22 mouse cellular contexts compared by ENCODE assay signal in the genomic region with DNA sequence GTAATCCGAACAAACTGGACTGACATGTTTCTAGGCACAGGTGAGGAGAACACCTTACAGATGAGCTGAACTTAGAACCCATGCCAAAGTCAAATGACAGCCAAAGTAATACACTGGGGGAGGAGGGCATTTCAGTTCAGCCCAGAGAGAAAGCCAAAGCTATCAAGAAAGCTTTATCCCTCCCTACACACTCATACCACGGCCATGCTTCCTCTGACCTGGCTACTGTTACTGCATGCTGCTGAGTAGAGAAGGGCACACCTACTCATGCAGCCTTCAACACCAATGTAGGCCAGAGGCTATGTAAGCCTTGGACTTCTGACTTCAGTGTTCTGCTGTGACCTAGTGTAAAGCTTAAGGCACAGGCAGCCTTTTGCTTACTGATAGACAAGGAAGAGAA.
DNase-seq lines count a peak whose midpoint lies in the region; ATAC-seq and TF ChIP-seq lines count a peak whose summit lies in the region.
"Had no signal": no experiment of that assay in that cellular context is flagged by ENCODE, and none has a peak within 500 bp of the region (broad histone marks: within the 10 kb centered on the region; RNA-seq: fewer than 3 reads in every experiment).

No protein-coding gene starts in this region.

- ATAC-seq in embryonic facial prominence, embryonic 13.5 days (ENCODE audit: insufficient number of reproducible peaks, insufficient read depth, low FRiP score, low TSS enrichment, low read depth): no peak
- ATAC-seq in kidney, embryonic 16.5 days (ENCODE audit: low FRiP score, low TSS enrichment): no peak

- H3K4me1 ChIP-seq in embryonic facial prominence, embryonic 13.5 days: peaks cover 13% of the 10 kb centered on the region
- H3K4me1 ChIP-seq in embryonic facial prominence, embryonic 10.5 days: peaks cover 14% of the 10 kb centered on the region
- H3K4me1 ChIP-seq in kidney, adult 2 months (ENCODE audit: control insufficient read depth, insufficient read depth, low read length): peaks cover 10% of the 10 kb centered on the region
- H3K4me1 ChIP-seq in kidney, embryonic 16.5 days (ENCODE audit: insufficient read depth, low read length): peaks cover 13% of the 10 kb centered on the region
- H3K4me1 ChIP-seq: forebrain, embryonic 12.5 days had no signal

- no peaks in the 10 kb centered on the region for H3K27me3 ChIP-seq in embryonic facial prominence, embryonic 13.5 days
- H3K27me3 ChIP-seq in embryonic facial prominence, embryonic 10.5 days (replicated peaks; ENCODE audit: low read depth, poor library complexity, severe bottlenecking): no peaks in the 10 kb centered on the region
- no peaks in the 10 kb centered on the region for H3K27me3 ChIP-seq in kidney, adult 2 months (replicated peaks; ENCODE audit: control insufficient read depth, insufficient read depth, low read length)
- H3K27me3 ChIP-seq in kidney, embryonic 16.5 days (ENCODE audit: insufficient read depth, low read length): no peaks in the 10 kb centered on the region
- H3K27me3 ChIP-seq: embryonic facial prominence, embryonic 15.5 days; forebrain, embryonic 12.5 days; limb, embryonic 15.5 days had no signal

- H3K9me3 ChIP-seq in embryonic facial prominence, embryonic 13.5 days: no peaks in the 10 kb centered on the region
- H3K9me3 ChIP-seq in embryonic facial prominence, embryonic 10.5 days: no peaks in the 10 kb centered on the region
- H3K9me3 ChIP-seq in kidney, embryonic 16.5 days (ENCODE audit: low read length): no peaks in the 10 kb centered on the region
- H3K9me3 ChIP-seq: embryonic facial prominence, embryonic 15.5 days; forebrain, embryonic 12.5 days; limb, embryonic 15.5 days had no signal

- 84% methylated on average over 2 of the region's 2 CpGs for WGBS in embryonic facial prominence, embryonic 13.5 days
- 91% methylated on average over 2 of the region's 2 CpGs for WGBS in embryonic facial prominence, embryonic 10.5 days
- WGBS in kidney, adult 2 months: 64% methylated on average over 2 of the region's 2 CpGs
- 84% methylated on average over 2 of the region's 2 CpGs for WGBS in kidney, embryonic 16.5 days

- H3K9ac ChIP-seq in embryonic facial prominence, embryonic 13.5 days: no peak overlapping the region
- no peak overlapping the region for H3K9ac ChIP-seq in kidney, embryonic 16.5 days (replicated peaks; ENCODE audit: low read length)
- H3K9ac ChIP-seq: embryonic facial prominence, embryonic 15.5 days; forebrain, embryonic 12.5 days; hindbrain, embryonic 14.5 days; limb, embryonic 15.5 days had no signal

- no peak for TF ChIP-seq POLR2A in kidney, adult 2 months (IDR thresholded peaks at IDR 0.05; ENCODE audit: low read depth, low read length)

- H3K27ac ChIP-seq in embryonic facial prominence, embryonic 13.5 days: peak overlapping the region; percentile 60; the same call in 1 of the 2 replicates
- no peak overlapping the region for H3K27ac ChIP-seq in embryonic facial prominence, embryonic 10.5 days (replicated peaks)
- peak overlapping the region; percentile 42 for H3K27ac ChIP-seq in kidney, adult 2 months (ENCODE audit: insufficient read depth, low read depth, low read length)
- H3K27ac ChIP-seq in kidney, embryonic 16.5 days (ENCODE audit: low read length): no peak overlapping the region
- H3K27ac ChIP-seq in layer of hippocampus, adult 2 months: no peak overlapping the region
- H3K27ac ChIP-seq: embryonic facial prominence, embryonic 15.5 days; forebrain, embryonic 12.5 days; hindbrain, embryonic 14.5 days; limb, embryonic 15.5 days had no signal

- no peak overlapping the region for H3K4me2 ChIP-seq in embryonic facial prominence, embryonic 13.5 days
- H3K4me2 ChIP-seq in kidney, embryonic 16.5 days (replicated peaks; ENCODE audit: low read depth, low read length): no peak overlapping the region
- H3K4me2 ChIP-seq: embryonic facial prominence, embryonic 15.5 days; forebrain, embryonic 12.5 days; hindbrain, embryonic 14.5 days; limb, embryonic 15.5 days; midbrain, embryonic 11.5 days had no signal

- no peak overlapping the region for H3K4me3 ChIP-seq in embryonic facial prominence, embryonic 13.5 days
- no peak overlapping the region for H3K4me3 ChIP-seq in embryonic facial prominence, embryonic 10.5 days
- no peak overlapping the region for H3K4me3 ChIP-seq in kidney, adult 2 months (ENCODE audit: insufficient read depth, low read depth, low read length)
- no peak overlapping the region for H3K4me3 ChIP-seq in kidney, embryonic 16.5 days (ENCODE audit: low read length)
- no peak overlapping the region for H3K4me3 ChIP-seq in layer of hippocampus, adult 2 months
- H3K4me3 ChIP-seq: embryonic facial prominence, embryonic 15.5 days; forebrain, embryonic 12.5 days; limb, embryonic 15.5 days had no signal

- no peaks in the 10 kb centered on the region for H3K36me3 ChIP-seq in embryonic facial prominence, embryonic 13.5 days
- no peaks in the 10 kb centered on the region for H3K36me3 ChIP-seq in embryonic facial prominence, embryonic 10.5 days (replicated peaks)
- H3K36me3 ChIP-seq in kidney, adult 2 months (ENCODE audit: control insufficient read depth, insufficient read depth, low read length): 0 out of 2 replicates have a peak, but pooled peaks cover 2% of the 10 kb centered on the region
- H3K36me3 ChIP-seq in kidney, embryonic 16.5 days (ENCODE audit: insufficient read depth, low read length): no peaks in the 10 kb centered on the region
- H3K36me3 ChIP-seq: embryonic facial prominence, embryonic 15.5 days; forebrain, embryonic 12.5 days; limb, embryonic 15.5 days had no signal

- TF ChIP-seq CTCF in kidney, adult 2 months (conservative IDR thresholded peaks at IDR 0.05; ENCODE audit: insufficient read depth, insufficient read length, low read depth, low read length): no peak
- TF ChIP-seq CTCF in layer of hippocampus, adult 2 months (conservative IDR thresholded peaks at IDR 0.05): no peak

- no peak for DNase-seq in embryonic facial prominence, embryonic 10.5 days (ENCODE audit: low spot score)
- no peak for DNase-seq in kidney, adult 2 months
- DNase-seq in 3T3-L1 (ENCODE audit: low read depth, low spot score): peak; percentile 25
- DNase-seq in gonadal fat pad, adult 2 months (ENCODE audit: low read depth): peak; percentile 99
- DNase-seq in layer of hippocampus, adult 2 months (ENCODE audit: low spot score in 2 of 2): no peak
- no peak for DNase-seq in right cerebral cortex, adult 18-20 months
- DNase-seq: adrenal gland, postnatal 10 days; cerebellum, adult 11-12 months; cerebellum, postnatal 36 days; gastrocnemius, postnatal 14 days; kidney, adult 11 months; kidney, postnatal 14 days; layer of hippocampus, adult 9-11 months; lung, postnatal 4 days; thymus, postnatal 36 days had no signal

Comparison
In these comparisons a context has a peak if more than half of its experiments do, and no peak if none do; other contexts are left out.
1. H3K27ac ChIP-seq: peak in embryonic facial prominence, embryonic 13.5 days (single experiment) and kidney, adult 2 months (single experiment); none in embryonic facial prominence, embryonic 10.5 days (single experiment), kidney, embryonic 16.5 days (single experiment) and layer of hippocampus, adult 2 months (single experiment).
2. DNase-seq: peak in 3T3-L1 (single experiment) and gonadal fat pad, adult 2 months (single experiment); none in embryonic facial prominence, embryonic 10.5 days (single experiment), kidney, adult 2 months (single experiment), layer of hippocampus, adult 2 months (0 of 2) and right cerebral cortex, adult 18-20 months (single experiment).